17 mouse cellular contexts compared by ENCODE assay signal in genomic region chr15:67345179-67346148, GRCm38 (mm10).
DNase-seq lines count a peak whose midpoint lies in the region; ATAC-seq lines count a peak whose summit lies in the region.
"Had no signal": no experiment of that assay in that cellular context is flagged by ENCODE, and none has a peak within 500 bp of the region (broad histone marks: within the 10 kb centered on the region; RNA-seq: fewer than 3 reads in every experiment).

No protein-coding gene starts in this region.

- no peak overlapping the region for H3K9ac ChIP-seq in heart, embryonic 11.5 days (ENCODE audit: low read depth, low read length)
- H3K9ac ChIP-seq: forebrain, postnatal 0 days; heart, embryonic 15.5 days; liver, embryonic 14.5 days; midbrain, embryonic 12.5 days had no signal

- DNase-seq in heart, adult 18-20 months, result peak; percentile 15 to 26
- DNase-seq in lung, postnatal 4 days, result peak; percentile 19 to 23
- no peak for DNase-seq in lung, postnatal 10 days
- peak; percentile 6 for DNase-seq in splenic B cell, adult 2 months (ENCODE audit: low read depth, low spot score)
- no peak for DNase-seq in layer of hippocampus, adult 18-20 months (ENCODE audit: low spot score in 2 of 2)
- no peak for DNase-seq in left cerebral cortex, postnatal 25 days (ENCODE audit: low spot score in 2 of 2)
- DNase-seq: cerebellum, adult 2 months; forebrain, postnatal 0 days; gastrocnemius, postnatal 14 days; thymus, postnatal 4 days had no signal

- H3K4me1 ChIP-seq in heart, embryonic 11.5 days (ENCODE audit: control insufficient read depth, insufficient read depth, low read length), result no peaks in the 10 kb centered on the region
- H3K4me1 ChIP-seq: heart, embryonic 15.5 days; midbrain, embryonic 12.5 days had no signal

- no peaks in the 10 kb centered on the region for H3K27me3 ChIP-seq in heart, embryonic 11.5 days (ENCODE audit: control insufficient read depth, insufficient read depth, low read length)
- no peaks in the 10 kb centered on the region for H3K27me3 ChIP-seq in splenic B cell, adult 2 months (ENCODE audit: control insufficient read depth, insufficient read depth, low read length, poor library complexity, severe bottlenecking)
- H3K27me3 ChIP-seq: heart, embryonic 15.5 days; midbrain, embryonic 12.5 days had no signal

- WGBS in heart, embryonic 11.5 days (ENCODE audit: insufficient replicate concordance), result 73% methylated on average over 7 of the region's 7 CpGs

- no peak overlapping the region for H3K4me3 ChIP-seq in heart, embryonic 11.5 days (ENCODE audit: low read depth, low read length)
- H3K4me3 ChIP-seq: erythroblast, embryonic 14.5 days; heart, embryonic 15.5 days; midbrain, embryonic 12.5 days had no signal

- H3K9me3 ChIP-seq in heart, embryonic 11.5 days (replicated peaks; ENCODE audit: control insufficient read depth, low read length), result no peaks in the 10 kb centered on the region
- H3K9me3 ChIP-seq: heart, embryonic 15.5 days; midbrain, embryonic 12.5 days had no signal

- no peak overlapping the region for H3K4me2 ChIP-seq in heart, embryonic 11.5 days
- H3K4me2 ChIP-seq: heart, embryonic 15.5 days; midbrain, embryonic 12.5 days had no signal

- no peak overlapping the region for H3K27ac ChIP-seq in heart, embryonic 11.5 days (ENCODE audit: low read depth, low read length)
- H3K27ac ChIP-seq: heart, embryonic 15.5 days; hindbrain, postnatal 0 days; liver, embryonic 14.5 days; midbrain, embryonic 12.5 days had no signal

- intact Hi-C loops in left cerebral cortex, postnatal 25 days (cut with DNase I), result no loop called here

- no peak for ATAC-seq in heart, embryonic 11.5 days (replicated peaks; ENCODE audit: insufficient number of reproducible peaks, low FRiP score, low TSS enrichment)
- ATAC-seq in hematopoietic stem cell, adult 5-6 weeks (replicated peaks in 1 of 2; ENCODE audit: insufficient read depth in 1 of 2, low FRiP score in 2 of 2, low TSS enrichment in 1 of 2, low read depth in 1 of 2, poor library complexity in 2 of 2, severe bottlenecking in 2 of 2), result peak; percentile 81 to 86; a peak in 3 of 4 replicates
- ATAC-seq: forebrain, postnatal 0 days; hindbrain, postnatal 0 days had no signal

- H3K36me3 ChIP-seq in heart, embryonic 11.5 days (ENCODE audit: control insufficient read depth, insufficient read depth, low read length), result no peaks in the 10 kb centered on the region
- H3K36me3 ChIP-seq in splenic B cell, adult 2 months (ENCODE audit: control insufficient read depth, insufficient read depth, low read length, poor library complexity, severe bottlenecking), result no peaks in the 10 kb centered on the region
- H3K36me3 ChIP-seq: heart, embryonic 15.5 days; midbrain, embryonic 12.5 days had no signal

Comparison
In these comparisons a context has a peak if more than half of its experiments do, and no peak if none do; other contexts are left out.
1. DNase-seq: peak in heart, adult 18-20 months (2 of 2), lung, postnatal 4 days (2 of 2) and splenic B cell, adult 2 months (single experiment); none in lung, postnatal 10 days (single experiment), layer of hippocampus, adult 18-20 months (0 of 2) and left cerebral cortex, postnatal 25 days (0 of 2).